Mouse (Mus musculus) naive thymus-derived CD4-positive, alpha-beta T cell, adult 5 months (primary cell): ENCODE results near the gene Cldn34b4. TPM values are rescaled to one million over a fixed set of nuclear protein-coding genes. Genes with fewer than 3 reads are reported as not detected.

Experiments
- polyA plus RNA-seq: library from polyadenylated mRNA; unstranded; fragments of 100-300 nt; shearing (Covaris generic); gene quantifications from one replicate; pipeline ENCODE4 v1.2.1, GENCODE M21; 2017

The Cldn34b4 gene
- polyA plus RNA-seq, result not detected

DNA sequence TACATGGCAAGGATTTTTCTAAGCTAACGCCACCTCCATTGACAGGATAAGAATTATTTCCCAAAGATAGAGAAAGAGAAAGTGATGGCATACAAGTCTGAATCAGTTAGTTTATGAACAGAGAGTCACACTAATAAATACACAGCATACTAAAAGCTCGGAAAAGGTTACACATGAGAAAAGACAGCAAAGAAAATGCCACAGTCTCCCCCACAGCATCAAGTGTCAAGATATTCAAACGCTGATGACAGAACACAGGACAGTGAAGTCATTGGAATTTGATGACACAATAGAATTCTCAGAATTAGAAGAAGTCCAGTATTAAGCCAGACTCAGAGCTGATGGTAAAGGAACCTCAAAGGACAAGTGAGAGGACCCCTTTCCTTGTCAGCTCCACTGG is at the start of gene Cldn34b4:
TSS of gene Cldn34b4 (plus strand) at position 301 of the 400 bp plus-strand sequence.

Other genes starting within 250 kb of the Cldn34b4 start
- gene Cldn34b3, start 129.0 kb upstream of the Cldn34b4 start, polyA plus RNA-seq, result not detected
- gene Cldn34d, start 209.6 kb downstream of the Cldn34b4 start, polyA plus RNA-seq, result not detected